Mouse (Mus musculus): ENCODE measurements at regions not wholly inside any gene's neighbourhood (a gene's known extent, or its start where the extent isn't known, plus 50 kb on each side); places are given as distances from the start of the nearest gene placed in this dataset.

DNA sequence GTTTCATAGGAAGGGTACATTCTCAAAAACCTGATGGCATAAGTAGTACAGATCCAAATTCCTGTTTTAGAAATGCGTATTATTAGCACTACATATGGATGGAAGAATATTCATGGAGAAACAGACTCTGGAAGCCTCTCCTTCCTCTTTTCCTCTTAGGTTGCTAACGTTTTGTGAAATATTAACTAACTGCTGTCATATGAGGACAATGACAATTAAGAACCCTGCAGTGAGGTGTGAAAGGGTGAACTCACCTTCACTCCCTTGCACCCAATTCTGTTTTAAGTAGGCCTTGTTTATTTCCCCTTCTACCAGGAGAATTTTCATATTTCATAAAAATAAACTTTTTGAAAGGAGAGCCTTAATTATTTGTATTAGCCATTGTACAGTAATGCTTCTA is 62.5 kb upstream of the Abcb5 start:
- TF ChIP-seq EP300 (IDR thresholded peaks at IDR 0.05; ENCODE audit: low read depth) (no peak), CTCF (IDR thresholded peaks at IDR 0.05; ENCODE audit: low read depth) (no peak)
